Mouse (Mus musculus): Measurements from ENCODE around the gene Gp1ba. TPM values are rescaled to one million over a fixed set of nuclear protein-coding genes. Genes with fewer than 3 reads are reported as not detected.

The Gp1ba gene
- polyA plus RNA-seq, 1 experiment = not detected

DNA sequence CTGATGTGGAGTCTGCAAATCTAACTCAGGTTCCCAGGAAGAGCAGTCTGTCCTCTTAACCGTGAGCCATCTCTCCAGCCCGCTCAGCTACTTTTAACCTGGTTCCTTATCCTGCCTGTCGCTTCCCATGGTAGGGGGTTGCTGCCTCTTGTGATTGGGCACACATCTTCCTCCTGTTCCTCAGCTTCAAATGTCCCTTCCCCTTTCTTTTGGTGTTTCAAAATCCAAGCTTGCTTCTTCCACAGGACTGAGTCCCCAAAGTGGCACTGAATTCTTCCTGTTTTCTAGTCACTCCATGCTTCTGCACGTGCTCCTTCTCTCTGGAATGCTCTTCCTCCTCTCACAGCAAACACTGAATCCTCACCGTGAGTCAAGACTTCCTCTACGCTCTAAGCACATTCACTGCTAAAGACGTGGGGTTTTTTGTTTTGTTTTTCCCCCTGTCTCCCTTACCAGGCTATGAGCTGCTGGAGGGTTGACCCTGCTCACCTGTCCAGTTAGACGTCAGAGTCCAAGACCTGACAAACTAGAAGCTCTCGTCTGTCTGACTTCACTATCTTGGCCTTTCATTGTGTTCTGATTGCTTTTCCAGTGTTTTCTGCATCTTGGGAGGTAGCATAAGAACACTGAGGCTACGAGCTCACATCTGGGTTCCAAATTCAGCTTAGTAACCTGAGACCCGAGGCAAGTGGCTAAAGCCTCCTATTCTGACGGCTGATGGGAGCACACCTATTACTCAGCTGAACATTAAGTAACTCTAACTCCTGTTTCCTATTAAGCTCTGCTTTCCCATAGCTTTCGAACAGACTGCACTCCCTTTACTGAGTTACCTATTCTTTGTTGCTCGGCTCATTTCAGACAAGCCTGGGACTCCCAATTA, 28.6 kb downstream of the Gp1ba start:
- H3K4me3 ChIP-seq (ENCODE audit: insufficient read depth, low read length) = peak overlapping the region; percentile 61
- TF ChIP-seq POLR2A (IDR thresholded peaks at IDR 0.05; ENCODE audit: borderline replicate concordance, low read depth, low read length) (no peak), CTCF (IDR thresholded peaks at IDR 0.05; ENCODE audit: low read depth, low read length) (no peak)
- peak overlapping the region; percentile 99 for H3K27ac ChIP-seq (ENCODE audit: insufficient read depth, low read depth, low read length)
- H3K4me1 ChIP-seq (ENCODE audit: control insufficient read depth, insufficient read depth, low read length) = peaks cover 42% of the 10 kb centered on the region

GRCm38 (mm10) chr11:70668335-70668770, 29.4 kb downstream of the Gp1ba start:
- Histone ChIP-seq H3K27ac (ENCODE audit: insufficient read depth, low read depth, low read length) (peak overlapping the region; percentile 99), H3K4me1 (ENCODE audit: control insufficient read depth, insufficient read depth, low read length) (peaks cover 38% of the 10 kb centered on the region), H3K4me3 (ENCODE audit: insufficient read depth, low read length) (peak overlapping the region; percentile 61)
- no peak for TF ChIP-seq POLR2A (IDR thresholded peaks at IDR 0.05; ENCODE audit: borderline replicate concordance, low read depth, low read length)
- no peak for TF ChIP-seq CTCF (IDR thresholded peaks at IDR 0.05; ENCODE audit: low read depth, low read length)

- Histone ChIP-seq H3K27ac (ENCODE audit: insufficient read depth, low read depth, low read length) (peak within 1 kb of the TSS; percentile 99), H3K4me1 (ENCODE audit: control insufficient read depth, insufficient read depth, low read length) (peaks cover 38% of the 10 kb centered on the region), H3K4me3 (ENCODE audit: insufficient read depth, low read length) (peak within 1 kb of the TSS; percentile 69)
- TF ChIP-seq POLR2A (IDR thresholded peaks at IDR 0.05; ENCODE audit: borderline replicate concordance, low read depth, low read length) (no peak), CTCF (IDR thresholded peaks at IDR 0.05; ENCODE audit: low read depth, low read length) (no peak)
These were observed 30.0 kb downstream of the Gp1ba start, which contains the start of gene Spag7 for GRCm38 (mm10) chr11:70668771-70669505. Gene Spag7 (minus strand): TSS chr11:70669416.

GRCm38 (mm10) chr11:70669582-70670345, 30.8 kb downstream of the Gp1ba start:
- peak; percentile 30; the same call in 1 of the 2 replicates for TF ChIP-seq CTCF (IDR thresholded peaks at IDR 0.05; ENCODE audit: low read depth, low read length)
- no peak for TF ChIP-seq POLR2A (IDR thresholded peaks at IDR 0.05; ENCODE audit: borderline replicate concordance, low read depth, low read length)
- peak overlapping the region; percentile 96 for H3K27ac ChIP-seq (ENCODE audit: insufficient read depth, low read depth, low read length)
- H3K4me3 ChIP-seq (ENCODE audit: insufficient read depth, low read length) = peak overlapping the region; percentile 69
- peaks cover 40% of the 10 kb centered on the region for H3K4me1 ChIP-seq (ENCODE audit: control insufficient read depth, insufficient read depth, low read length)

DNA sequence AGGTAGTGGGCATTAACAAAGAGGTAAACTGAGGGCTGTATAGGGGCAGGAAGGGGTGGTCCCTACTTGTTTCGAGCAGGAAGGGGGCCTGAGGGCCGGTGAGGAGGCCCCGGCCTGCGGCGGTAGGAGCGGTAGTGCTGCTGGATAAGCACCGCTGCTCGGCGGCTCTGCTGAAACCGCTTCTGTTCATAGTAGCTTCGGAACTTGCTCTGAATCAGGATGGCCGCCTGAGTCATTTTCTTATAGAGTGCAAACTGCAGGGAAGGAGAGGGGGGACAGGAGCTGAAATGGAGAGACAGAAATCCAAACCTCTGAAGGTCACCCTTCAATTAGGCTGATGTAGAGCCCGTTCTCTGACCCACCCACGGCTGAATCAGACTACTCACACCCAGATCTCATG, 31.6 kb downstream of the Gp1ba start:
- no peak for TF ChIP-seq CTCF (IDR thresholded peaks at IDR 0.05; ENCODE audit: low read depth, low read length)
- no peak for TF ChIP-seq POLR2A (IDR thresholded peaks at IDR 0.05; ENCODE audit: borderline replicate concordance, low read depth, low read length)
- H3K4me1 ChIP-seq (ENCODE audit: control insufficient read depth, insufficient read depth, low read length) = peaks cover 40% of the 10 kb centered on the region
- H3K4me3 ChIP-seq (ENCODE audit: insufficient read depth, low read length) = no peak overlapping the region; the same call in 1 of the 2 replicates
- H3K27ac ChIP-seq (ENCODE audit: insufficient read depth, low read depth, low read length) = peak overlapping the region; percentile 96; the same call in 1 of the 2 replicates

- Histone ChIP-seq H3K27ac (ENCODE audit: insufficient read depth, low read depth, low read length) (peak overlapping the region; percentile 54), H3K4me3 (ENCODE audit: insufficient read depth, low read length) (no peak overlapping the region), H3K4me1 (ENCODE audit: control insufficient read depth, insufficient read depth, low read length) (peaks cover 35% of the 10 kb centered on the region)
- TF ChIP-seq POLR2A (IDR thresholded peaks at IDR 0.05; ENCODE audit: borderline replicate concordance, low read depth, low read length) = no peak
- no peak for TF ChIP-seq CTCF (IDR thresholded peaks at IDR 0.05; ENCODE audit: low read depth, low read length)
These were observed 32.6 kb downstream of the Gp1ba start for GRCm38 (mm10) chr11:70671333-70672047.

DNA sequence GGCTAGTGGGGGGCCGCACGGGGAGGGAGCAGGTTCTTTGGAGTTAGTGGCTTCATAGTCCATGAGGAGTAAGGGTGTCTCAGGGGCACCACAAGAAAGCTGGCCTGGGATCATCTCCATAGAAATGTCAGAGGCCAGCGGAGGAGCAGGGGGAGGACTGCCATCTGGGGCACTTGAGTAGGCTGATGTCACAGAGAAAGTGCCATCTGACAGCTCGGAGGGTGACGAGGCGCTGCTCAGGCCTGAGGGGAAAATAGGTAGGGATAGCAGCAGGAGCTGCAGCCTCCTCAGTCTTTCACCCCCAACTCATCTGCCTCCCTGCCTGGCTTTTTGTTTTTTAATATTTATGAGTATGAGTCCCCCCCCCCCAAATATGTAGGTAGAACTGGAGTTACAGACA, 35.1 kb downstream of the Gp1ba start:
- H3K27ac ChIP-seq (ENCODE audit: insufficient read depth, low read depth, low read length) = no peak overlapping the region
- H3K4me1 ChIP-seq (ENCODE audit: control insufficient read depth, insufficient read depth, low read length) = peaks cover 37% of the 10 kb centered on the region
- H3K4me3 ChIP-seq (ENCODE audit: insufficient read depth, low read length) = no peak overlapping the region
- TF ChIP-seq CTCF (IDR thresholded peaks at IDR 0.05; ENCODE audit: low read depth, low read length) (no peak), POLR2A (IDR thresholded peaks at IDR 0.05; ENCODE audit: borderline replicate concordance, low read depth, low read length) (no peak)

DNA sequence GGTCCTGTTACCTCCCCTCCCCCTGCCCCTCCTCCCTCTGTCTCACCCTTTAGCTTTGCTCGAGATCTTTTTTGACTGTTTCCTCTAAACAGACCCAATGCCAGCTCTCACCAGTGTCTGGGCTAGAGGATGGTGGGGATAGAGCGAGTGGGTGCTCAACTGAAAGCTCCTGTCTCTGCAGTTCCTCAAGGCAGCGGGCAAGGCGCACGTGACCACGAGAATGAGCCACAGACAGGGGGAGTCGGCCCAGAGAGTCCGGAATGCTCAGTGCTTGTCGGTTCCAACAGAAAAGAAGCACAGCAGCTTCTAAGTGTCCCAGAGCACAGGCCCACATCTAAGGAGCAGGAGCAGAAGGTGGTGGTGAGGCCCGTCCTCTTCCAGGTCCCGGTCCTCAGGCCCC, 35.6 kb downstream of the Gp1ba start:
- Histone ChIP-seq H3K27ac (ENCODE audit: insufficient read depth, low read depth, low read length) (no peak overlapping the region), H3K4me1 (ENCODE audit: control insufficient read depth, insufficient read depth, low read length) (peaks cover 42% of the 10 kb centered on the region)
- no peak for TF ChIP-seq CTCF (IDR thresholded peaks at IDR 0.05; ENCODE audit: low read depth, low read length)
- no peak for TF ChIP-seq POLR2A (IDR thresholded peaks at IDR 0.05; ENCODE audit: borderline replicate concordance, low read depth, low read length)

GRCm38 (mm10) chr11:70678092-70678491, 39.2 kb downstream of the Gp1ba start:
- H3K4me3 ChIP-seq (ENCODE audit: insufficient read depth, low read length) = no peak overlapping the region
- TF ChIP-seq POLR2A (IDR thresholded peaks at IDR 0.05; ENCODE audit: borderline replicate concordance, low read depth, low read length) (no peak), CTCF (IDR thresholded peaks at IDR 0.05; ENCODE audit: low read depth, low read length) (no peak)
- H3K27ac ChIP-seq (ENCODE audit: insufficient read depth, low read depth, low read length) = no peak overlapping the region
- peaks cover 45% of the 10 kb centered on the region for H3K4me1 ChIP-seq (ENCODE audit: control insufficient read depth, insufficient read depth, low read length)

More for the DNA sequence above, 35.6 kb downstream of the Gp1ba start:
- no peak overlapping the region for H3K4me3 ChIP-seq (ENCODE audit: insufficient read depth, low read length)
